Mouse (Mus musculus) retina, postnatal 1 day (tissue): Measurements from ENCODE around the gene Sh3pxd2b.

Experiments
- DNase-seq: peaks from one replicate; pipeline ENCODE4 v3.0.0-alpha.2; 2012

Gene Sh3pxd2b

GRCm38 (mm10) chr11:32445135-32445534 is 97.5 kb downstream of the Sh3pxd2b start:
- DNase-seq = no peak

GRCm38 (mm10) chr11:32445637-32446226 is 98.1 kb downstream of the Sh3pxd2b start:
- DNase-seq = no peak

GRCm38 (mm10) chr11:32450216-32450615 is 102.6 kb downstream of the Sh3pxd2b start:
- peak; percentile 77 for DNase-seq

- DNase-seq = no peak
Measured at GRCm38 (mm10) chr11:32451306-32451705, 103.7 kb downstream of the Sh3pxd2b start.

- DNase-seq = no peak
Measured at GRCm38 (mm10) chr11:32452745-32453144, 105.1 kb downstream of the Sh3pxd2b start.

GRCm38 (mm10) chr11:32453353-32453915 is 105.8 kb downstream of the Sh3pxd2b start:
- no peak for DNase-seq

- no peak for DNase-seq
Measured at GRCm38 (mm10) chr11:32454231-32454799, 106.7 kb downstream of the Sh3pxd2b start.

- peak; percentile 97 for DNase-seq
Measured at GRCm38 (mm10) chr11:32454800-32455506, 107.3 kb downstream of the Sh3pxd2b start, which contains the start of gene Ubtd2. Gene Ubtd2, plus strand, starts transcription at chr11:32455370.

GRCm38 (mm10) chr11:32455507-32456141 is 108.0 kb downstream of the Sh3pxd2b start:
- peak; percentile 63 for DNase-seq

GRCm38 (mm10) chr11:32456356-32456755 is 108.7 kb downstream of the Sh3pxd2b start:
- DNase-seq = peak; percentile 25

GRCm38 (mm10) chr11:32464282-32464681 is 116.7 kb downstream of the Sh3pxd2b start:
- no peak for DNase-seq

GRCm38 (mm10) chr11:32471925-32472324 is 124.3 kb downstream of the Sh3pxd2b start:
- no peak for DNase-seq

- DNase-seq = no peak
Measured at GRCm38 (mm10) chr11:32474725-32475124, 127.1 kb downstream of the Sh3pxd2b start.

GRCm38 (mm10) chr11:32475487-32476236 is 128.0 kb downstream of the Sh3pxd2b start:
- no peak for DNase-seq
